Mouse (Mus musculus) neural tube, embryonic 15.5 days (tissue): ENCODE data around the gene Dynlrb1. TPM values are rescaled to one million over a fixed set of nuclear protein-coding genes. Genes with fewer than 3 reads are reported as not detected.

Experiments
- ATAC-seq: fragments of 200-750 bp; cut with Nextera tagmentation; 2 replicates; pipeline ENCODE4 v1.8.0; 2017; ENCODE audit warnings: mild to moderate bottlenecking, moderate TSS enrichment, moderate library complexity; ENCODE audit not compliant: low FRiP score
- H3K27ac ChIP-seq: fragments of 300-500 bp; sonication (generic); replicated peaks from 2 replicates; pipeline ENCODE4 v1.5.1; 2015; ENCODE audit warnings: mild to moderate bottlenecking, inconsistent platforms
- H3K27me3 ChIP-seq: fragments of 300-500 bp; sonication (generic); replicated peaks from 2 replicates; pipeline ENCODE4 v1.6.1; 2015; ENCODE audit warnings: inconsistent platforms
- H3K36me3 ChIP-seq: fragments of 300-500 bp; sonication (generic); 2 replicates; pipeline ENCODE4 v1.6.1; 2015; ENCODE audit warnings: inconsistent platforms
- H3K4me1 ChIP-seq: fragments of 300-500 bp; sonication (generic); 2 replicates; pipeline ENCODE4 v1.6.1; 2015; ENCODE audit warnings: inconsistent platforms
- H3K4me2 ChIP-seq: fragments of 300-500 bp; sonication (generic); 2 replicates; pipeline ENCODE4 v1.6.1; 2015; ENCODE audit warnings: inconsistent platforms, mild to moderate bottlenecking, moderate library complexity
- H3K4me3 ChIP-seq: fragments of 300-500 bp; sonication (generic); replicated peaks from 2 replicates; pipeline ENCODE4 v1.5.1; 2015; ENCODE audit warnings: mild to moderate bottlenecking, inconsistent platforms
- H3K9ac ChIP-seq: fragments of 300-500 bp; sonication (generic); replicated peaks from 2 replicates; pipeline ENCODE4 v1.6.1; 2015; ENCODE audit warnings: mild to moderate bottlenecking, inconsistent platforms
- H3K9me3 ChIP-seq: fragments of 300-500 bp; sonication (generic); replicated peaks from 2 replicates; pipeline ENCODE4 v1.6.1; 2016; ENCODE audit warnings: inconsistent platforms
- WGBS: fragments of 180-500 bp; shearing (Covaris S2); methylation state at CpG from one replicate; pipeline ENCODE4 v1.1.7; 2015; ENCODE audit warnings: mixed read lengths; 5-methylcytosine and 5-hydroxymethylcytosine counted together
- polyA plus RNA-seq: library from polyadenylated mRNA; unstranded; fragments of >200 nt; fragmentation: Nextera tagmentation; extraction: Ambion mirVana; gene quantifications from 2 replicates; pipeline ENCODE4 v1.2.1, GENCODE M21; 2015

Dynlrb1 gene
- polyA plus RNA-seq, 1 experiment from 2014 or later = 765 TPM

DNA sequence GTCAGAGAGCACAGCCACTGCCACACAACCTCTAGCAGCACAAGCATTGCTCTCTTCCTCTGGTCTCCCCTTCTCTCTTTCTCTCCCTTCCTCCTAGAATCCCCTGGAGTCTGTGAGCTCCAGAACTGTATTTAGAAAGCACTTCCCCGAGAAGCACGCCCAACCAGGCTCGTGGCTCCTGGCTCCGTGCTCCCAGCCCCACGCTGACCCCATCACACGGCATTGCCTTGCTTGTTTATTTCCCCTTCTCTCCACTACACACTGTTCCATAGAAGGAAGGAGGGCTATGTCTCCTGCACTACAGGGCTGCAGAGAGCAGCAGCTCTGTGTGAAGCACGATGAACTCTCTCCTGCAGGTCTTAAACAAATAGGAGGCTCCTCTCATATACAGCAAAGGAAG is 48.3 kb downstream of the Dynlrb1 start:
- no peak overlapping the region for H3K4me3 ChIP-seq
- ATAC-seq = no peak
- H3K4me2 ChIP-seq = no peak overlapping the region
- H3K27me3 ChIP-seq = no peaks in the 10 kb centered on the region
- H3K36me3 ChIP-seq = peaks cover 16% of the 10 kb centered on the region
- no peaks in the 10 kb centered on the region for H3K4me1 ChIP-seq
- no peaks in the 10 kb centered on the region for H3K9me3 ChIP-seq
- WGBS = 86% methylated on average over 7 of the region's 7 CpGs
- H3K27ac ChIP-seq = no peak overlapping the region
- no peak overlapping the region for H3K9ac ChIP-seq

DNA sequence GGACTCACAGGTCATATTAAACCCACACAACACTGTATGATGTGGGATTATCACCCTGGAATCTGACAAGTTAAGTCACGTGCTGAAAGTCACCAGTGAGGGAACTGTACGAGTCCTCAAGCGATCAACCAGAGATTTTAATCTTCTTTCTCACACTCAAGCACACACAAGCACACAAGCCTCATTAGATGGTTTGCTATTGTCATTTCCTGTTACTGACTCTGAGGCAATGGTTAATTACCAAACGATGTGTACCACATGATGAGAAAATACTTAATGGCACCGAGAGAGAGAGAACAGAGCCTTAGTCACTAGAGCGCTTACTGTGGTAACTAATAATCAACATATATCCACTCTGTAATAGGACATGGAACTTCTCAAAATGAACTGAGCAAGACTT is 49.4 kb downstream of the Dynlrb1 start:
- no peak overlapping the region for H3K27ac ChIP-seq
- ATAC-seq = no peak
- no peaks in the 10 kb centered on the region for H3K9me3 ChIP-seq
- no peak overlapping the region for H3K4me2 ChIP-seq
- no peaks in the 10 kb centered on the region for H3K27me3 ChIP-seq
- H3K36me3 ChIP-seq = peaks cover 20% of the 10 kb centered on the region
- H3K4me3 ChIP-seq = no peak overlapping the region
- WGBS = 77% methylated on average over 6 of the region's 6 CpGs
- H3K4me1 ChIP-seq = no peaks in the 10 kb centered on the region
- no peak overlapping the region for H3K9ac ChIP-seq

DNA sequence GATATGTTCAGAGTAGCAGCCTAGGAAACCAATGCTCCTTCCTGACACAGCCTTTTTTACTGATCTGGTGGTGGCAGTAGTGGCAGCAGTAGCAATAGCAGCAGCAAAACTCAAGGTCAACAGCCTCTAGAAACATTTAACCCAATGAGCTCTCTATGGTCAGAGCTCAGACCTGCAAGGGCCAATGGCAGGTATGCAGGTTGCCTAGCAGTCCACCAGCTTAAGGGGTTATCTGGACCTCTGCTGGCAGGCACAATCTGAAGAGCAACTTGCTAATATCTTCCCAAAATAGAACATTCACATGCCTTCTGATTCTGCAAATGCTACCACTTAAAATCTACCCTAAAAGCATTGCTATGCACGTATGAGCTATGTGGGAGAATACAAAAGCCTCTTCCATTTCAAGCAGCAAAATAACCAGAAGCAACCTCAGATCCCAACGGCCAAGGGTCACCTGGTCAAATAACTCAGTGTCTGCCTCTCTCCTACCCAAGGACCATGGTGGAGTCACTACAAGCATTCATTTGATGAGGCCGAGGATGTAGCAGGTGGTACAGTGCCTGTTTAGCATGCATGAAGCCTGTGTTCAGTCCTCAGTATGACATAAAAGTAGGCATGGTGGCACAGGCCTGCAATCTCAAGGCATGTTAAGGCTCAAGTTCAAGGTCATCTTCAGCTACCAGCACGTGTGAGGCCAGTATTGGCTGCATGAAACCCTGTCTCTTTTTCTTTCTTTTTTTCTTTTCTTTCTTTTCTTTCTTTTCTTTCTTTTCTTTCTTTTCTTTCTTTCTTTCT is 51.3 kb downstream of the Dynlrb1 start:
- Histone ChIP-seq H3K4me3 (no peak overlapping the region), H3K27me3 (no peaks in the 10 kb centered on the region), H3K27ac (no peak overlapping the region), H3K9me3 (no peaks in the 10 kb centered on the region), H3K4me2 (no peak overlapping the region), H3K9ac (no peak overlapping the region), H3K36me3 (peaks cover 38% of the 10 kb centered on the region), H3K4me1 (no peaks in the 10 kb centered on the region)
- no peak for ATAC-seq
- 89% methylated on average over 4 of the region's 4 CpGs for WGBS

DNA sequence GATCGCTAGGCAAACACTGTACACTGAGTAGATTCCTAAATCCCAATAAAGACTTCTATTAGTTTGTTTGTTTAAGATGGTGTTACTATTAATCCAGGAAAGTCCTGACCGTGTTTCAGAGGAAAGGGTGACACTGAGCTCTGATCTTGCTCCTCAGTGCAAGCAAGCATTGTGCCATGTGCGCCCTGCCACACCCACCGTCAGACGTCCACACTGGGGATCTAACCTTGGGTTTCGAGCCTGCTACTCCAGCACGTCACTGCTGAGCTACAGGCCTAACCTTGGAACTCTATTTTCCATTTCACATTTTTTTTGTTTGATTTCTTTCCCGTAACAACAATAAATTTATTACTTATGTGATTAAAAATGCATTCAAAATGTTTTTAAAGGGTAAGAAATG is 53.7 kb downstream of the Dynlrb1 start:
- Histone ChIP-seq H3K36me3 (peaks cover 53% of the 10 kb centered on the region), H3K27me3 (no peaks in the 10 kb centered on the region), H3K4me1 (no peaks in the 10 kb centered on the region), H3K27ac (no peak overlapping the region), H3K9ac (no peak overlapping the region), H3K9me3 (no peaks in the 10 kb centered on the region), H3K4me2 (no peak overlapping the region), H3K4me3 (no peak overlapping the region)
- no peak for ATAC-seq
- WGBS = 93% methylated on average over 8 of the region's 8 CpGs

DNA sequence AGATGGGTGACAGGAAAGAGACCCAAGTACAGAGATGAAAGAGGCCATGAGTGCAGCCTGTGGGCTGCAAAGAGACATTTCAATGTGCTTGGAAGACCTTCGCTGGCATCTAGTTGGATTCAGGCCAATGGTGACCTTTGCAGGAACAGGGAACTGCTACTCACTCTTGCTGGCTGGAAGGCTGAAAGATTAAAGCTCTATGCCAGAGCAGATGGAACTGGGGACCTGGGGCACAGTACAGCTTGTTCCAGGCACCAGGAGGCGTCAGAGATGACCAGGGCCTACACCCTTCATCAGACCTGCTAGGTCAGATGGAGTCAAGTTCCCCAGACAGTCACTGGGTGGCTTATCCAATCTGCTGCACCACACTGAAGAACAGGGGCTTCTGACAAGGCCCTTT is 57.0 kb downstream of the Dynlrb1 start:
- ATAC-seq = no peak
- Histone ChIP-seq H3K4me3 (no peak overlapping the region), H3K4me2 (no peak overlapping the region), H3K9ac (no peak overlapping the region), H3K36me3 (peaks cover 80% of the 10 kb centered on the region), H3K27me3 (no peaks in the 10 kb centered on the region), H3K9me3 (no peaks in the 10 kb centered on the region), H3K27ac (no peak overlapping the region), H3K4me1 (no peaks in the 10 kb centered on the region)
- WGBS = 83% methylated on average over 2 of the region's 2 CpGs

DNA sequence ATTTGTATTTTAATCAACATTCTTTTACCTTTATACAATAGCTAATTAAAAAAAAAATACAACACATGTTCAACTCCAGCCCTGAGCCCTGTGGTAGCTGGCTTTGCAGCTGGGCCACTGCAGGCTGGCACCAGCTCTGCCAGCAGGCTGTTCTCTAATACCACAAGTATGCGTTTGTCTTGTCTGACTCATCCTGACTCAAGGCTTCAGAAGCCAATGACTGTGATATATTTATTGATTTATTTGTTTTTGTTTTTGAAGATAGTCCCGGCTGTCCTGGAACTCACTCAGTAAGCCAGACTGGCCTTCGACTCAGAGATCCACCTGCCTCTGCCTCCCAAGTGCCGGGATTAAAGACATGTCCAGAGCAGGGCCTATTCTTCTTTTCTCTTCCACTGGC is 57.6 kb downstream of the Dynlrb1 start:
- Histone ChIP-seq H3K27ac (no peak overlapping the region), H3K4me3 (no peak overlapping the region), H3K4me1 (no peaks in the 10 kb centered on the region), H3K9ac (no peak overlapping the region), H3K36me3 (peaks cover 85% of the 10 kb centered on the region), H3K9me3 (no peaks in the 10 kb centered on the region), H3K4me2 (no peak overlapping the region), H3K27me3 (no peaks in the 10 kb centered on the region)
- WGBS = 98% methylated on average over 4 of the region's 4 CpGs
- ATAC-seq = no peak

DNA sequence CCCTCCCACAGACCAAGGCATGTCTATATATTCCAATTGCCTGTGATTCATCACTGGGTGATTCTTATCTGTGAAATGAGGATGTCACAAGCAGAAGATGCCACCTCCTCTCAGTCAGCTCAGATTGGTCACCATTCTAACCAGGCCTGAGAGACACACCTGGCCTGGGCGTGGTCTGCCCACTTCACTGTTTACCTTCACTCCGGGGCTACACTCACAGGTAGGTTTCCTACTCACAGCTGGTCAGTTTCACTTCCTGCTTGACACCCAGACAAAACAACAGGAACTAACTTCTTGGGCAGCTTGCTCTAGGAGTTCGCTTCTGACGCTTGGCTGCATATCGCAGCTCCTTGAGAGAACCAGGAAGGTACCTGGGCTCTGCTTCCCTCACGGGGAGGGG is 59.1 kb downstream of the Dynlrb1 start:
- Histone ChIP-seq H3K4me1 (no peaks in the 10 kb centered on the region), H3K9ac (no peak overlapping the region), H3K36me3 (peaks cover 86% of the 10 kb centered on the region), H3K27ac (no peak overlapping the region), H3K27me3 (no peaks in the 10 kb centered on the region), H3K9me3 (no peaks in the 10 kb centered on the region), H3K4me3 (no peak overlapping the region), H3K4me2 (no peak overlapping the region)
- no peak for ATAC-seq
- 95% methylated on average over 6 of the region's 6 CpGs for WGBS

DNA sequence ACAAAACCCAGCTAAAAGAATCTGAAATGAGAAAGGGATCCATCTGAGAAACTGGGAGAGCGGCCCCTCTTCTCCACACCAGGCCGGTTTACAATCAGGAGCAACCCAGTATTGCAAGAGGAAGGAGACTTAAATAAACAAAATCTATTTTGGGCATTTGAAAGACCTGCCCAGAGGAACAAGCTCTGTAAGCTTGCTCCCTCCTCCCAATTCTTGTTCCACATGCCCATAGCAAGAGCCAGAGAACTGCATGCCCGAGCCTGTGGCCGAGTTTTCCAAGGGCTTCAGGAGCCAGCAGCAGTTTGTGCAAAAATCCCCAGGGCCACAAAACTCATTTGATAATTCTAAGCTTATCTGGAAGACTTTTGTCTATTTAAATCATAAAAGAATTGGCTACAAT is 63.2 kb downstream of the Dynlrb1 start:
- Histone ChIP-seq H3K9me3 (no peaks in the 10 kb centered on the region), H3K4me1 (no peaks in the 10 kb centered on the region), H3K36me3 (peaks cover 70% of the 10 kb centered on the region), H3K9ac (no peak overlapping the region), H3K4me2 (no peak overlapping the region), H3K4me3 (no peak overlapping the region), H3K27me3 (no peaks in the 10 kb centered on the region), H3K27ac (no peak overlapping the region)
- 89% methylated on average over 4 of the region's 4 CpGs for whole genome bisulfite sequencing
- ATAC-seq = no peak

Other genes starting within 250 kb of the Dynlrb1 start
- gene Gm14226, start 218.3 kb upstream of the Dynlrb1 start, polyA plus RNA-seq = 0.29 and 0.47 TPM in 2 replicates
- 30.9 and 44.6 TPM in 2 replicates for gene Ahcy, start 162.0 kb upstream of the Dynlrb1 start, polyA plus RNA-seq
- 41.2 and 44.4 TPM in 2 replicates for gene Itch, start 103.0 kb upstream of the Dynlrb1 start, polyA plus RNA-seq
- gene Map1lc3a, start 39.8 kb downstream of the Dynlrb1 start, polyA plus RNA-seq = 588 and 743 TPM in 2 replicates
- gene Pigu, start 120.9 kb downstream of the Dynlrb1 start, polyA plus RNA-seq = 57.0 and 57.4 TPM in 2 replicates
- 82.8 and 88.7 TPM in 2 replicates for gene Trp53inp2, start 144.5 kb downstream of the Dynlrb1 start, polyA plus RNA-seq
- 18.8 and 18.9 TPM in 2 replicates for gene Ncoa6, start 237.4 kb downstream of the Dynlrb1 start, polyA plus RNA-seq